Mouse (Mus musculus): ENCODE results near the gene Fkbp4.

DNA sequence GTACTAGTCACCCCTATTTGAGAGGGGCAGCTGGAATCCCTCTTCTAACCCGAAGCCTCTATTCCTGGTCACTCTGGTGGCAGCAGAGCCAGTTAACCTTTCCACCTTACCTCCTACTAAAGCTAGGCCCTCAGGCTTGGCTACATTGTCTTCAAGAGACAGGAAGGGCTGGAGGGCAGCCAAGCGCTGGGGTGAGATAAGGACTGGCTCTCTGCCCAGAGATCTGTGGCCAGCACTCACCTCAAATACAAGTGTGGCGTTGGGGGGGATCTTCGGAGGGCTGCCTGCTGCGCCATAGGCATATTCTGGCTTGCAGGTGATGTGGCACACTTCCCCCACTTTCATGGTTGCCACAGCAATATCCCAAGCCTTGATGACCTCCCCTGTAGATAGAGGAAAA, 3.0 kb downstream of the Fkbp4 start:
- TF ChIP-seq CTCF (IDR thresholded peaks at IDR 0.05; ENCODE audit: borderline replicate concordance, control insufficient read depth, extremely low read depth, insufficient read depth, low read length, poor library complexity) (no peak), POLR2A (IDR thresholded peaks at IDR 0.05; ENCODE audit: control insufficient read depth, extremely low read depth, insufficient read depth, low read length, poor library complexity) (no peak)

Data from thymus, adult 2 months (tissue).